Mouse (Mus musculus) liver, adult (tissue): ENCODE measurements at regions not wholly inside any gene's neighbourhood (a gene's known extent, or its start where the extent isn't known, plus 50 kb on each side); places are given as distances from the start of the nearest gene placed in this dataset.

ENCODE experiments used
- GATA4 ChIP-seq: IDR thresholded peaks from 2 replicates; pipeline ENCODE4 v1.6.1; 2014; ENCODE audit warnings: mild to moderate bottlenecking, low read length; ENCODE audit not compliant: insufficient replicate concordance

GRCm38 (mm10) chr15:36336857-36337256 lies 670.7 kb downstream of the Zfp706 start:
- TF ChIP-seq GATA4: no peak

- TF ChIP-seq GATA4: no peak
Observed at GRCm38 (mm10) chr15:36335116-36335515, 672.5 kb downstream of the Zfp706 start.

- 0 out of 2 replicates have a peak, but pooled peaks have one; percentile 61 for TF ChIP-seq GATA4
Observed at GRCm38 (mm10) chr15:36334436-36335113, 673.0 kb downstream of the Zfp706 start.

- no peak for TF ChIP-seq GATA4
Observed at GRCm38 (mm10) chr15:36333857-36334256, 673.7 kb downstream of the Zfp706 start.

- no peak for TF ChIP-seq GATA4
Observed at GRCm38 (mm10) chr15:36333265-36333664, 674.3 kb downstream of the Zfp706 start.
